Mouse (Mus musculus): ENCODE measurements around the gene Tgfb2. TPM values are rescaled to one million over a fixed set of nuclear protein-coding genes. Genes with fewer than 3 reads are reported as not detected.

Gene Tgfb2
- total RNA-seq, 1 experiment from 2014 or later = not detected

DNA sequence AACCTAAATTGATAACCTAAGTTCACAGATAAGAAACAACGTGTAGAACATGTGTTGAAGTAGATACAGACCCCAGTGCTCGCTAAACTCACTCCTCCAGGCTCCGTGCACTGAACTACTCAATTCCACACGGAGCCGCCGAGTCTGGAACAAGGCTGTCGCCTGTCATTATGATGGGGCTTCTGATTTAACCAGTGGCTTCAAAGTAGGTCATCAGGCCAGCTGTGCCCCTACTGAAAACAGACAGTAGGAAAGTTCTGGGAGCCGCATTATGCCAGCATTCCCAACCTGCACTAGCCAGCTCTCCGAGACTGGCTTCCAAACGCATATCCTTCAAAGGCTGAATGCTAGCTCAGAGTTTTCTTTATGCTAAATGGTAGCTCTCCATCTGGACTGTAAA lies 42.8 kb downstream of the Tgfb2 start:
- no peak for ATAC-seq (ENCODE audit: extremely low read depth, insufficient number of reproducible peaks, low FRiP score, poor library complexity, severe bottlenecking)

DNA sequence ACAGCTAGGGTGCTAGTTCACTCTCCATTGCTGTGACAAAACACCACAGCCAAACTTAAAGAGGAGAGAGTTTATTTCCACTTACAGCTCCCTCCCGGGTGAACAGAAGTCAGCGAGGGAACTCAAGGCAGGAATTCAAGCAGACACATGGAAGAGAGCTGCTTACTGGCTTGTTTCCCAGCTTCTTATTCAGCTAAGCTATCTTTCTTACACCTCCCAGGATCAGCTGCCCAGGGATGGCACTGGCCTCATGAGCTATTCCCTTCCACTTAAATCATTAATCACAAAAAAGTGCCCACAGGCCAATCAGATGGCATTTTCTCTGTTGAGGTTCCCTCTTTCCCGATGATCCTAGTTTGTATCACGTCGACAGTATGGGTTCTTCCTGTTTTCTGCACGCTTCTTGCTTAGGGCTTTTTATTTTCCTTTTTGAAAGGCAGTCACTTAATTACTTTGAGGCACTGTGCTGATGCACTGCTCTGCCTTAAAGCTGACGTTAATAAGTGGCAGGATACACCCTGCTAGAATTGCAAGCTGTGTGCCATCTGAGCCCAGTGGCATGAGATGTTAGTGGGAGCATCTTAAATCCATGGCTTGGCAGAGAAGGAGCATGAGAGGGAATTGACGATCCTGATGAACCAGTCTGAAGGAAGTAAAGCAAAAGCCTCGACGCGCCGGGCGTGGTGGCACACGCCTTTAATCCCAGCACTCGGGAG lies 44.4 kb downstream of the Tgfb2 start:
- ATAC-seq (ENCODE audit: extremely low read depth, insufficient number of reproducible peaks, low FRiP score, poor library complexity, severe bottlenecking) = no peak

DNA sequence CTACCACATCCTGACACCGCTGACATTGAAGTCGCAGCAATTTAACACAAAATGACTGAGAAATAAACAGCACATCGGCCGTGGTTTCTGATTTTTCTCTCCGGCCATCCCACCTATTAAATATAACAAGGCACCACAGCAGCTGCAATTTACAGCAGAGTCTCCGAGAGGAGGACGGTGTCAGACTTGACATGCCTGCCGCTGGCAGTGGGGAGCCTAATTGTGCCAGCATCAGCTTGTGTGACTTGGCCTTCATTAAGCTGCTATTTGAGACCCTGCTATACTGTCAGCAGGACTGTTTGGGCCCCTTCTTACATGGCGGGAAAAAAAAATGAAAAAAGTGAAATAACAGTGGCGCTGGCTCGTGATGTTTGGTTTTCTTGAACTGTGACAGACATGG lies 47.0 kb downstream of the Tgfb2 start:
- no peak for ATAC-seq (ENCODE audit: extremely low read depth, insufficient number of reproducible peaks, low FRiP score, poor library complexity, severe bottlenecking)

DNA sequence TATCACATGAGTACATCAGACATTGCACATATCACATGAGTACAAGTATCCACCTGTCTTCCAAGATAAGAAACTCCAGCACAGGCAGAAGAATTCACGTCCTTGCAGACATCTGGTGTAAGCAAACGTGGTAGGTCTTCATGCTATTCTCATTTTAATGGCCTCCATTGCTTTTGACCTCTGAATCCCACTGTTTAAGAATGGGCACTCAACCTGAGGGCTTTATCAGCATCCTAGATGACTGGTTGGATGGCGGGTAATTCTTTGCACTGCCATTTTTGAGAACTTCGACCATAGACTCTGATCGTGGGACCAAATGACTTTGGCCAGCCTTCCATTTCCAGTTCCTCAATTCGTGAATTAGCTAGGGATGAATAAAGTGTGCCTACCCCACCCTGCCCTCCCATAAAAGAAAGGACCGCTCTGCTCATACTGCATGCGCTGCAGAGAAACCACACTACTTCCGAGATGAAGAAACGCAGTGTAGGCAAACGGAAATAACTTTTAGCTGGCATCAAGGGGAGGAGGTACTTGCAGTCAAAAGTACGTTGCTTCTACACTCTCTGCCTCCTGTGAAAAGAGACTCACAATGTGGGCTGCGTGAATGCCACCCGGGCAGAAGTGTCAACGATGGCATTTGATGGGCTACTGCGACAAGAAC lies 48.1 kb downstream of the Tgfb2 start:
- no peak for ATAC-seq (ENCODE audit: extremely low read depth, insufficient number of reproducible peaks, low FRiP score, poor library complexity, severe bottlenecking)

DNA sequence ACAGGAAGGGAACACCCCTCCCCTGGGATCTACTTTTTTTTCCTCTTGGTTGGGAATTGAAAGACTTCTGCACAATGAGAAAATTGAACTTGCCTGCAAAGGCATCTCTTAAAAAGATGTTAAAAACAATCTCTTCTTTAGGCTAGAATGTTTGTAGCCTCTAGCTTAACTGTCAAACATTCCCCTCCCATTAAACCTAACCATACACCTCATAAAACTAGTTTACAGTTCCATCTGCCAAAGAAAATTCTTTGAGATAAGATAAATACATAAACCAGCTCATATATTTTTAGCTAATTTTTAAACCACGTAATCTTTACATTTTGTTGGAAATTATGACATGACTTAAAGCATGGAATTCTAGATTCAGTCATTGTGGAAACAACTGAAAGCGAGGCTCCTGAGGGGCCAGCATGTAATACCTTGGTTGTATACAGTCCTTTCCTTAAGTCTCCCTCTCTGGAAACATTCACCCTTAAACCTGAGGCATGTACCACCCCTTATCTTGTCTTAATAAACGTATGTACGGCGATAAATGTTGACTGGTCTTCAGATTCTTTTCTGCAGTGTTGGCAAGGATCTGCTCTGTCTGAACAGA lies 49.0 kb downstream of the Tgfb2 start:
- ATAC-seq (ENCODE audit: extremely low read depth, insufficient number of reproducible peaks, low FRiP score, poor library complexity, severe bottlenecking) = no peak

DNA sequence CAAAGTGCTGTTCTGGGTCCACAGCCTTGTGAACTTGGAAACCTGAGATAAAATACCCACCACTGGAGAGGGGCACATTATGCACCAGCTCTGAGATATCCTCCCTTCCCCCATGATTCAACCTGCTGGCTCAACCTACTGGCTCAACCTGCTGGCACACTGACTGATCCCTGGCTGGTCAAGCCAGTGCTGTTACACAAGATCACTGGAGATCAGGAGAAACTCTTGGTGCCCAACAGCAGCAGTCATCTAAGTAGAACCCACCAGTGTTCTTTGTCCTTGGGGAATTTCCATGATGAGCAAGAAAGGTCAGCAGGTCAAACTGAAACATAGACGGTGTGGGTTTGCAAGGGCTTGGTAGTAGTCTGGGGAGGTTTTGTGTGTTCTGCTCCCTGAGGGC lies 49.6 kb downstream of the Tgfb2 start:
- ATAC-seq (ENCODE audit: extremely low read depth, insufficient number of reproducible peaks, low FRiP score, poor library complexity, severe bottlenecking) = no peak

DNA sequence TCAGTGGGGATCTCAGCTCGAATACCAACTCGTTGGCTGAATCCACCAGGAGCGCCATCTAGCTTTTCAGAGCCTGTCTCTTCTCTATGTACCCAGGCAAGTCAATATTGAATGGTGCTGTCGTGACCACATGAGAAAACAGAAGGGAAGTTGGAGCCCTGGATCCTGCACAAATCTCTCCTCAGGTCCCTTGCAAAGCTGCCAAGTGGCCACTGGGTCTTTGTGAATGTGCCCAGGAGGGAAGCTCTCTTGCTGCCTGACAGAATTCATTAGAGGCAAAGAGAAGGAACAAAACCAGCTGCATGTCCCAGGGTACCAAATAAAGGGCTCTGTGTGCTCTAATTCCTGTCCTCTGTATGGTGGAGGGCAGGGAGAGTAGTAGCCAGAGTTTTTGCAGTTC lies 50.7 kb downstream of the Tgfb2 start:
- no peak for ATAC-seq (ENCODE audit: extremely low read depth, insufficient number of reproducible peaks, low FRiP score, poor library complexity, severe bottlenecking)

DNA sequence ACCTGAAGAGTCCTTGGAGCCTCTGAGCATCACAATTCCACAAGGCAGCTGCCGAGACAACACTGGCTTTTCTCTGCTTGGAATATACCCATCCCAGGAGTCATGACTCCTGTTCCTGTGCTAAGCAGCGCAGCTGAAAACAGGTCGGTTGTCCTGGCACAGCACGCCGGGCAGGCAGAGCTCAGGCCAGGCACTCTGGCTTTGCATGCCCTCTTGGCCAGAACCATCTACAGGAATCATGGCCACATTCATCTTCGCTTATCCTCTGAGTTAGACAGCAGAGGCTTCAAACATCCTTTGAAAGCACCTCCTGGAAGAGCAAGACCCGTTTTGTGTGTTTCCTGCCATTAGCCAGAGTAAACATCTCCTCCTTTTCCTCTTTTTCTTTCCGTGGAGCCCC lies 53.6 kb downstream of the Tgfb2 start:
- ATAC-seq (ENCODE audit: extremely low read depth, insufficient number of reproducible peaks, low FRiP score, poor library complexity, severe bottlenecking) = no peak

DNA sequence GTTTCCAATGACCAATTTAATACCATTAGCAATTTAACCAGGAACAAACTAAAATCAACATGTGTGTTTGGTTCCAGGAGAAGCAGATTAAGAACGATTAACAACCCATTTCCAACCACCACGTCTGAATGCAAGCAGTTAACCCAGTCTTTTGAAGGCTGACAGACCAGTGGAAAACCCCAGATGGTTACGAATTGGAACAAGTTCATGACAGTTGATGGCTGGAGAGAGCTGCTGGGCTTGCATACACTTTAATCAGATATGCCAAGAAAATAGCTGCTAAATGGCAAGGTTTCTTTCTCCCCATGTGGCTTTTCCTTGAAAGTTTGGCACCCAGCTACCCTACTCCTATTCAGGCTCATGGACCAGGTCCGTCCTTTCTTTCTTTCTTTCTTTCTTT lies 55.8 kb downstream of the Tgfb2 start:
- ATAC-seq (ENCODE audit: extremely low read depth, insufficient number of reproducible peaks, low FRiP score, poor library complexity, severe bottlenecking) = no peak

DNA sequence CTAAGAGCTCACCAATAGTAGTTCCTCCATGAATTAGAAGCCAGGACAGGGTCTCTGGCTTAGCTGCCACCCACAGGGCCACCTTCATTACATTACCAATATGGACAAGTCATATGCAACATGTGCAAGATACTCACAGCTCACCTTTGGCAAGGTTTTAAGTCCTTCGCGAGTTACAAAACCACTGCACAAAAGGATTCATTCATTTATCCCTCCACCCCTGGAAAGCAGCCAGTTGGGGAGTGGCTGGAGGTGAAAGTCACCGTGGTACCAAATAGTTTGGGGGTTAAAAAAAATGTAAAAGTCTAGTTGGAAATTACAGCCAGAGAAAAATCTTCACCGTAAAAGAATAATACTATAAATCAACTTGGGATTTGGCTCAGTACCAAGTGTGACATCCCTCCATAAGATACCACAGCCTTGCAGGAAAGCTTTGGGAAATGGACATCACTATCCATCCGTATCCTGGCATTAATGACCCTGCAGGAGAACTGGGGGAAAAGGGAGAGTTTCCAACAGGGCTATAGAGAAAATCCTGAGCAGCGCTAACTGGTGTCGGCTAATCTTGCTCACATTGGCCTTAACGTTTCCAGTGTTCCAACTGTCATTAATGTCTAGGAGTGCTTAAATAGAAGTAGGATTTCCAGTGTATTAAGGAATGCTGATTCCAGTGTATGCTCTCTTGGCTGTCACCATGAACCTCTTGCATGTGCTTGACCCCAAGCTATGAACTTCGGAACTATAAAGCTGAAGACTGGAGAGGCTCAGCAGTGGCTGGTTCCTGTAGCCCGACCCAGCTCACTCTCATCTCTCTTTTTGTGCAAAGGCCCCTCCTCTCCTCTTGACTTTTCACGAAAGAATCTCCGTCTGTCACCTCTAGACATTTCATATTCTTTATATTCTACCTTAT lies 68.2 kb downstream of the Tgfb2 start:
- no peak for ATAC-seq (ENCODE audit: extremely low read depth, insufficient number of reproducible peaks, low FRiP score, poor library complexity, severe bottlenecking)

DNA sequence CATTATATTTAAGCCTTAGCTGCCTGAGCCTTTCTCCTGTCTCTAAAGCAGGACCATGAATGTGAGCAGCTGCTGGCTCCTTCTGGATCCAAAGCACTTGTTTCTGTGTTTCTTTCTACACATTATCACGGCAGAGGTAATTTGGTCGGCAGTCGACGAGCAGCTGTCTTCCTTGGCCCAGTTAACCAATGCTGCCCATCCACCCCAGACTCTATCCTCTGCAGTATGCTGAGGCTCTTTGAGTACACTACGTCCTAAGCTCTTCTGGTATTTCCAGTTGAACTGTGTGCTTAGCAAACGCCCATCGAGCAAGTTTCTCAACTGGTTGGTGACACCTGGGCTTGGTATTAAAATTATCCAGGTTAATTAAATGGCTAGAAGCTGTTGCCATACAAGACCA lies 70.7 kb downstream of the Tgfb2 start:
- ATAC-seq (ENCODE audit: extremely low read depth, insufficient number of reproducible peaks, low FRiP score, poor library complexity, severe bottlenecking) = no peak

DNA sequence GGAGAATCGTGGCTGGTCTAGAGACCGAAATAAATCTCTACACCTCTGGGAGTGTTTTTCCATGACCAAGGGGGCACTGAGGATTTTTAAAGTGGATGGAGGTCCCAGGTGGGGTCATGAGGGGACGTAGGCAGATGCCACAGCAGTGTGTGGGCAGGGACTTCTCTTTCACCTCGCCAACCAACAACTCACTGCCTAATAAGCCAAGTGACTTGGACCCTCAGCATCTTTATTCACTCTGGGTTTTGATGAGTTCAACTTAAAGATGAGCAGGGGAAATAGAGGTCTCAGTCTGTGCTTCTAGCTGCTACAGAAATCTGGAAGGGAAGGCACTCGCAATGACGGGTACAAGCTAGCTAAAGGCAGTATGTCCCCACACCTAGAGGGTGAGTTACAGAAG lies 74.3 kb downstream of the Tgfb2 start:
- ATAC-seq (ENCODE audit: extremely low read depth, insufficient number of reproducible peaks, low FRiP score, poor library complexity, severe bottlenecking) = no peak

DNA sequence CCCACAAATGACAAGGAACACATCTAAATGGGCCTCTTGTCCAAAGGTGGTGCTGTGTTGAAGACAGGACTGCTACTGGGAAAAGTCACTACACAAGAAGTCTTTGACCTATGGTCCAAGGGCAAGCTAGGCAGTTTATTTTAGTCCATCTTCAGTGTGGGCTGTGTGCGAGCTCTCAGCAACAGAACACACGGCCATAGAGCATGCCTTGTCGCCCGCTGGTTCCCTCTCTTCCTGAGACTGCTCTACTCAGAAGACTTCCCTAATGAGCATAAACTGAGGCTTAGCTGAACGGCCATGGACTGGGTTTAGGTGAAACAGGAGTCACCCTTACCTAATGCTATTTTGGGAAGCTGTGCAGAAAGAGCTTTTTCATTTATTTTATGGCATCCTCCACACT lies 74.8 kb downstream of the Tgfb2 start:
- ATAC-seq (ENCODE audit: extremely low read depth, insufficient number of reproducible peaks, low FRiP score, poor library complexity, severe bottlenecking) = no peak

DNA sequence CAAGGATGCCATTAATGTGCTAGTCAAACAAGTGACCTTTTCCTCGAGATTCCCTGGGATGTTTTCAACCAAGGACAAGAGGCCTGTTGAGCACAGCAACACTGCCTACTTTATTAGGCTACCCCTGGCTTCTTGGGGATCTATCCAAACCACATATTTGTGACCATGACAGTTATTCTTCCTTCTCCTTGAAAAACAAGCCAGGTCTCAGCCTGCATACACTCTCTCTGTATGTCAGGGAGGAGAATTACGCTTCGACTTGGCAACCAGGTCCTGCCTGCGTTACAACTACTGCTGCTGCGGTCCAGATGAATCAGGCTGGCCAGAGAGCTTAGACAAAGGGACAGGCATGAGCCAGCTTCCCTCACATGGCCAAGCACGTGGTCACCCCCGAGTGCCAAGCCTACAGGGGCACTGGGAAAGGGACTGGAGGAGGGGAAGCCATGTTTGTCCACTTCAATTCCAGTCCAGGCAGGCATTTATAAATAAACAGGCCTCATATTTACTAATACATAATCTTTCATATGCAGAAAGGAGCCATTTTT lies 78.3 kb downstream of the Tgfb2 start:
- ATAC-seq (ENCODE audit: extremely low read depth, insufficient number of reproducible peaks, low FRiP score, poor library complexity, severe bottlenecking) = no peak

DNA sequence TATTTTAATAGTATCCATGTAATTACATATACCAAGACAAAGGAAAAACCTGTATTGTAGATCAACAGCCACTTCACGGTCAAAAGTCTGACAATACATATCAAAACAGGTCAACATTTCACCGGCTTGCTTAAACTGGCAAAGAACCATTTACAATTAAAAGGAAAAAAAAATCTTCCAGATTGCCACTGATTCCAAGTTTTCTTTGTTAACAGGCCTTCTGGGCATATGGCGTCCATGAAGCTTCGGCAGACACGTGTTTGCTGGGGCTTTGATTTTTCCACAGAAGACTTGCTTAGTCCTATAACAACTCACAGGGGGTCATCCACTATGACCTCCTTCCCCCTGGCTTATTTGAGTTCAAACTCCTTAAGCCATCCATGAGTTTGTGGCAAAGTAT lies 81.3 kb downstream of the Tgfb2 start:
- no peak for ATAC-seq (ENCODE audit: extremely low read depth, insufficient number of reproducible peaks, low FRiP score, poor library complexity, severe bottlenecking)

DNA sequence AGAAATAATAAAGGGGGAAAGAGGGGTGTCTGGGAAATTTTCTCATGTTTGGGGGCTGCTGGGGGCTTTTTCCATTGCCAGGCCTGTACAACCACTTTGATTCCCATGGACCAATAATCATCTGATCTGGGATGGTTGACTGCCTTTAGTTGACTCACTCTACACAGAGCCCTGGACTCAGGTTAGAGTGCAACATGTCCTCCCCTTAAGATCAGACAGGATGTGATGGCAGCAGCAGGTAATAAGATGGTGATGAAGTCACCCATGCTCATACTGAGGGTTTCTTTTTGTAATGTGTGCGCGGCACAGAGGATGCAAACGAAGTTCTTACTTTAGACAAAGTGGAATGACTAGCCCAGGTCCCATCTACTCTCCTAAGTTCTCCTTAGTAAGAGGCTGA lies 84.0 kb downstream of the Tgfb2 start:
- no peak for ATAC-seq (ENCODE audit: extremely low read depth, insufficient number of reproducible peaks, low FRiP score, poor library complexity, severe bottlenecking)

DNA sequence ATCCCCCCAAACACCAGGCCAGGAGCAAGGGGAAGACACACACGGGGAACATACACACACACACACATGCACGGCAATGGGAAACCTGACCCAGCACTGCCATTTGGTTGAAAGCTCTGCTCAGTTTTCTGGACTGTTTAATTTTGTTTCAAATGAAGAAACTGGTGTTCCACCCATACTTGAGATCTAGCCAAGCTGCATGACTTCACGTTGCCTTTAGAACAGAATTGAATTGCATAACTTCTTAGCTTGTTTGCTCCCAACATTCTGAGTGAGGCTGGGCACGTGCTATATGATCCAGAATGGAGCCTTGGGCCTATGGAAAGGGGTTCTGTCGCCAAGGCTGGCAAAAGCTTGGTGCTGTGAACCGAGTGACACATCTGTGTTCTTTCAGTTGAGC lies 87.5 kb downstream of the Tgfb2 start:
- ATAC-seq (ENCODE audit: extremely low read depth, insufficient number of reproducible peaks, low FRiP score, poor library complexity, severe bottlenecking) = no peak

DNA sequence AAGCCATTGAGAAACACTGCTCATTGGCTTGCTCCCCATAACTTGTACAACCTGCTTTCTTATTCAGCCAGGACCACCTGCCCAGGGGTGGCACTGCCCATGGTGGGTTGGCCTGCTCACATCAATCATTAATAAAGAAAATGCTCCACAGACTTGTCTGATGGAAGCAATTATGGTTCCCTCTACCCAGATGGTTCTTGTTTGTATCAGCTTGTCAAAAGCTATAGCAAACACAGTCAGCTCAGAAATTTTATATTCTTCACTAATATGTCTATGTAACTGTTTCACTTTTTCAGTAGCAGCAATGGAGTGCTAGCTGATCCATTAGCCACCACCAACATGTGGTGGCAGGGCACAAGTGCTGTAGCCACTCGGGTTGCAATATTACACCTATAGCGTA lies 94.4 kb downstream of the Tgfb2 start:
- no peak for ATAC-seq (ENCODE audit: extremely low read depth, insufficient number of reproducible peaks, low FRiP score, poor library complexity, severe bottlenecking)

DNA sequence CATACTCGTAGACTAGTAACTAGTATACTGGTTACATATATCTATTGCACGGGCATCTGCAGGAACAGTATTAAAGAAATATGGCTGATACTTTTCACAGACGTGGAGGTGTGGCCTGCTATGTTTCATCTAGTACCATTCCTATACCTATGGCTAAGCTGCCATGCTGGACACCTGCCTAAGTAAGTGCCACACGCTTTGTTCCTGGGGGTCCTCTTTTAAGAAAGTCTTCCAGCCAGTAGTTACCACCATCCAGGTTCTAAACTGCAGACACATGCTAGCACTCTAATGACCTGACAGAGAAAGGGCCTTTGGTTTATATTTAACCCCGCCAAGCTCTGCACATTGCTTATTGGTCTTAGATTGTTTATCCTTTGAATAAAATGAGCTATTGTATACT lies 95.3 kb downstream of the Tgfb2 start:
- no peak for ATAC-seq (ENCODE audit: extremely low read depth, insufficient number of reproducible peaks, low FRiP score, poor library complexity, severe bottlenecking)
